Mouse (Mus musculus) thymus, adult 2 months (tissue): Measurements from ENCODE around the gene Taf8.
A peak's percentile ranks its signal among the peaks of the same experiment; 100 is the strongest.

ENCODE experiments used
- CTCF ChIP-seq: fragments of 200-500 bp; IDR thresholded peaks from 2 replicates; pipeline ENCODE4 v1.5.1; 2012; ENCODE audit warnings: mild to moderate bottlenecking, control low read depth, low read length, moderate library complexity, borderline replicate concordance; ENCODE audit not compliant: control insufficient read depth, poor library complexity, insufficient read depth; ENCODE audit errors: extremely low read depth
- POLR2A ChIP-seq: fragments of 200-500 bp; IDR thresholded peaks from 2 replicates; pipeline ENCODE4 v1.6.1; 2012; ENCODE audit warnings: mild to moderate bottlenecking, low read length, control low read depth, moderate library complexity; ENCODE audit not compliant: control insufficient read depth, poor library complexity, insufficient read depth; ENCODE audit errors: extremely low read depth

GRCm38 (mm10) chr17:47527581-47528300, 25.6 kb upstream of the Taf8 start:
- TF ChIP-seq CTCF (no peak), POLR2A (peak; percentile 36; the same call in 1 of the 2 replicates)
